Mouse (Mus musculus) lung, postnatal 0 days (tissue): Measurements from ENCODE around the gene Grb10.

Experiments
- CTCF ChIP-seq: IDR thresholded peaks from 2 replicates; pipeline ENCODE4 v1.5.1; 2016; ENCODE audit warnings: antibody characterized with exemption, mild to moderate bottlenecking
- EP300 ChIP-seq: IDR thresholded peaks from 2 replicates; pipeline ENCODE4 v1.6.1; 2016; ENCODE audit warnings: antibody characterized with exemption, mild to moderate bottlenecking, control low read depth

DNA sequence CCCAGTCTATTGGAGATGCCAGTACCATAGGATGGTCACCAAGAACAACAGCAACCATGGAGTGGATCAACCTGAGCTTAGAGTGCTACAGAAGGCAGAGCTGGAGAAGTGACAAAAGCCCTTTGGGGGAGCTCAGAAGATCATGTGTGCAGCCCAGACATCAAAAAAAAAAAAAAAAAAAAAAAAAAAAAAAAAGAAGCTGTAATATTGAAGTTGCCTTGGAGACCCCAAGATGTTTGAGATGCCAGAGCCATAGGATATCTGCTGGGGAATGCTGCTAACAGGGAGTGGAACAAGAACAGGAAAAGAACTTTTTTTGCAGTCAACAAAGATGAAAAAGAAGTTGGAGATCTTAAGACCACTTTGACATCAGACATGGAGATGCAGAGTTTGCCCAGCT is 133.0 kb downstream of the Grb10 start:
- TF ChIP-seq CTCF (no peak), EP300 (no peak)
